Mouse (Mus musculus): ENCODE data around the gene Trabd. TPM values are rescaled to one million over a fixed set of nuclear protein-coding genes. Genes with fewer than 3 reads are reported as not detected.

The Trabd gene
- polyA plus RNA-seq, 1 experiment: 34.8 TPM

DNA sequence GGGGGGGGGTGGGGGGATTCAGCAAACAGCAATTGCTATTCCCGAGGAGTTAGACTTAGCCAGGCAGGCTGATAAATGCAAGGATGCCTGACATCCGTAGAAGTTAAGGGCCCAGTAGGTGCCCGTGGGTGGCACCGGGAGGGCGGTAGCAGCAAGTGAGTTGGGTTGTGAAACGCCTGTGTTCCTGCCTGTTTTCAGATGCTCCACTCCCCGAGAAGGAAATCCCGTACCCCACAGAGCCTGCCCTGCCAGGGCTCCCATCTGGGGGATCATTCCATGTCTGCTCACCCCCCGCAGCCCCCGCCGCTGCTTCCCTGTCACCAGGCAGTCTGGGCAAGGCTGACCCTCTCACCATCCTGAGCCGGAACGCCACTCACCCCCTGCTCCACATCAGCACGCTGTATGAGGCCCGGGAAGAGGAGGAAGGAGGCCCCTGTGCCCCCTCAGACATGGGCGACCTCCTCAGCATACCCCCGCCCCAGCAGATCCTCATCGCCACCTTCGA lies 5.5 kb upstream of the Trabd start:
- Histone ChIP-seq H3K4me1 (ENCODE audit: control insufficient read depth, insufficient read depth, low read length) (no peaks in the 10 kb centered on the region; the same call in 1 of the 2 replicates), H3K27ac (ENCODE audit: control insufficient read depth, insufficient read depth, low read depth, low read length, poor library complexity) (no peak overlapping the region), H3K4me3 (replicated peaks; ENCODE audit: control insufficient read depth, low read depth, low read length) (no peak overlapping the region)
- WGBS: 68% methylated on average over 19 of the region's 19 CpGs
- TF ChIP-seq CTCF (IDR thresholded peaks at IDR 0.05; ENCODE audit: control insufficient read depth, insufficient read depth, low read length) (no peak), POLR2A (IDR thresholded peaks at IDR 0.05; ENCODE audit: borderline replicate concordance, control insufficient read depth, low read depth, low read length) (no peak)

DNA sequence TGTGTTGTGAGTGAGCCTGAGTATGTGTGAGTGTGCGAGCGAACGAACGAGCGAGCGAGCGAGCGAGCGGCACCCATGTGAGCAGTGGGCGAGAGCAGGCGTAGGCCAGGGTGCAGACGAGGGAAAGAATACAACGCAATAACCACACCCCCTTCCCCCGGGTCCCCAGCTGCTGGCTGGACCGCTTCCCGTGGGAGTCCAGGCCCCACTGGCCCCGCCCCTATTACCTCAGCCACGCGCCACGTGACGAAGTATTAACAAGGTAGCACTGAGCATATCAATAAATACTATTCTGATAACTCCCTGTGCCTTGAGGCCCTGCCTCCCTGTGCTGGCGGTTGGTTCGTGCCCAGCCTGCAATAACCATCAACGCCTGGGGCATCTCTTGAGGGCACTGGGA lies 4.3 kb upstream of the Trabd start:
- TF ChIP-seq CTCF (IDR thresholded peaks at IDR 0.05; ENCODE audit: control insufficient read depth, insufficient read depth, low read length): no peak
- TF ChIP-seq POLR2A (IDR thresholded peaks at IDR 0.05; ENCODE audit: borderline replicate concordance, control insufficient read depth, low read depth, low read length): no peak
- no peak overlapping the region for H3K4me3 ChIP-seq (replicated peaks; ENCODE audit: control insufficient read depth, low read depth, low read length)
- H3K4me1 ChIP-seq (ENCODE audit: control insufficient read depth, insufficient read depth, low read length): no peaks in the 10 kb centered on the region; the same call in 1 of the 2 replicates
- H3K27ac ChIP-seq (ENCODE audit: control insufficient read depth, insufficient read depth, low read depth, low read length, poor library complexity): no peak overlapping the region
- 79% methylated on average over 24 of the region's 24 CpGs for WGBS

DNA sequence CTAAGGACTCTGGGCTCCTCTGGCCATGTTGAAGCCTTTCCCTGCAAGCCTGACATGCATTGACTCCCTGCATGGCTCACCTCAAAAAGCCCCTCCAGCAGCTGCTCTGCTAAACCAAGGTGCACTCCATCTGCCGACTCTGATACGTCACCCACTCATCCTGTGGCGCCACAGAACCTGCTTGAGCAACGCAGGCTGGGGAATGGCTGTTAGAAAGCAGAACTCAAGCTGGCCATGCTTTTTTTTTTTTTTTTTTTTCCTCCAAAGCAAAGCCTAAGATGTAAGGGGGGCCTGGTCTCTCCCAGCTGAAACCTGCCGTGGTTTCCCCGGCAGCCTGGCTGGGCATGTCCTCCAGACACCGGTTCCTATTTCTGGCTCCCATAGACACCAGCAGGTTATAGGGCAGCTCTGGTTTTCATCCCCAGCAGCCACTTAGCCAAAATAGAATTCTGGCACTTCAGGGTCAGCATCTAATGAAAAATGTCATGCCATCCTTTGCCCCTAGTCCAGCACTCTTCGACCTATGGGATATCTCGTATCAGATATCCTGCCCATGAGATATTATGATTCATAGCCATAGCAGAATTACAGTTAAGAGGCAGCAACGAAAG lies 826 bp upstream of the Trabd start:
- 23% methylated on average over 10 of the region's 10 CpGs for WGBS
- H3K4me3 ChIP-seq (replicated peaks; ENCODE audit: control insufficient read depth, low read depth, low read length): no peak overlapping the region

DNA sequence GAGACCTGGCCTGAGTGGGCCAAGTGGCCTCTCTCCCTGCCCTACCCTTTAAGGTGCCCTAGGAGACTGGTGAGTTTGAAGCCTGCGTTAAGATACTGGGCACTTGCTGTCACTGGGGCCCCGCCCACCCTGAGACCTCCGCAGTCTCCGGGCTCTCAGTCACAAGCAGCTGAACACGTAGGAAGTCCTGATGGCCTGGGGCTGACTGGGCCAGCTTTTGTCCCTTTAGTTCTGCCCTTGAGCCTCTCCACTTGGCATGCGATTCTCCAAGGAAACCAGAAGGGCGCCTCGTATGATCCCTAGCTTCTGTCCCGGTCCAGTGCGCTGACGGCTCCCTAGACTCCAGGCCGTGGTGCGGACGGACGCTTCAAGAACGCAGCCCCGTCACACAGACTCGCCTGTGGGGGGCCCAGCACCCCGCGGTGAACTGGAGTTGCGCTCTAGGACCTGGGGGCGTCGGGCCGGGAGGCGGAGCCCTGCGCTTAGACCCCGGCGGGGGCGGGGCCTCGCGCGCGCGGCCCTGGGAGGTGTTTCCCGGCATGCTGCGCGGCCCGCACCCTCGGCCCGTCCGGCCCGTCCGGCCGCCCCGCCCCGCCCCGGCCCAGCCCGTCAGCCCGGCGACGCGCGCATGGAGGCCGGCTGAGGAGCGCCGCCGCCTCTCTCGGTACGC lies 689 bp downstream of the Trabd start:
- WGBS: under 1% methylated on average over 59 of the region's 59 CpGs
- H3K27ac ChIP-seq (ENCODE audit: control insufficient read depth, insufficient read depth, low read depth, low read length, poor library complexity): peak overlapping the region; percentile 93
- TF ChIP-seq CTCF (IDR thresholded peaks at IDR 0.05; ENCODE audit: control insufficient read depth, insufficient read depth, low read length) (peak; percentile 20; the same call in 1 of the 2 replicates), POLR2A (IDR thresholded peaks at IDR 0.05; ENCODE audit: borderline replicate concordance, control insufficient read depth, low read depth, low read length) (peak; percentile 57; the same call in 1 of the 2 replicates)
- H3K4me3 ChIP-seq (replicated peaks; ENCODE audit: control insufficient read depth, low read depth, low read length): peak overlapping the region; percentile 91
- peaks cover 5% of the 10 kb centered on the region; the same call in 1 of the 2 replicates for H3K4me1 ChIP-seq (ENCODE audit: control insufficient read depth, insufficient read depth, low read length)

More for the DNA sequence above, 826 bp upstream of the Trabd start:
- 0 out of 2 replicates have a peak overlapping the region, but pooled peaks have one; percentile 40 for H3K27ac ChIP-seq (ENCODE audit: control insufficient read depth, insufficient read depth, low read depth, low read length, poor library complexity)
- H3K4me1 ChIP-seq (ENCODE audit: control insufficient read depth, insufficient read depth, low read length): peaks cover 5% of the 10 kb centered on the region; the same call in 1 of the 2 replicates
- no peak for TF ChIP-seq POLR2A (IDR thresholded peaks at IDR 0.05; ENCODE audit: borderline replicate concordance, control insufficient read depth, low read depth, low read length)
- no peak for TF ChIP-seq CTCF (IDR thresholded peaks at IDR 0.05; ENCODE audit: control insufficient read depth, insufficient read depth, low read length)

DNA sequence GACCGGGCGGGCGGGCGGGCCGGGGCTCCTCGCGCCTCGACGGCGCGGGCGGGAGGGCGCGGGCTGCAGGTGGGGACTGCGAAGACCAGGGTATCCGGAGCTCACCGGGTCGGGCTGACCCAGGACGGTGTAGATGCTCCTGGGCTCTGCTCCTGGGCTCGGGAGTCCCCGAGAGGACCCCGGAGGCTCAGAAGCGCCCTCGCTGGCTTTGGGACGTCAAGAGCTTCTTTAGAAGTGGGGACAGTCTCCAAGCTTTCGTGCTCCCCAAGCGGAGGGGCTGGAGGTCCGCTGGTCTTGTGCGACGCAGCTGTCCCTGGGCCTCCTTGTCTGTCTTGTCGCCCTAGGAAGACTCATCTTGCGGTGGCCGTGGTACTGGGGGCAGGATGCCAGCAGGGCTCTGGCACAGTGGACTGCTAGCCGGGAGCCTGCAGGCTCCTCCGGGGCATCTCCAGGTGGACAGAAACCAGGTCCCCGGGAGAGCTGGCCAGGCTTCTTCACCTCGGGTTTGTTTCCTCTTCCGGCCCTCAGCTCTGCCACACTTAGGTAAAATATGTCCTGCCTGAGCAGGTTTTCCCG lies 1.3 kb downstream of the Trabd start:
- WGBS: 1% methylated on average over 39 of the region's 39 CpGs

DNA sequence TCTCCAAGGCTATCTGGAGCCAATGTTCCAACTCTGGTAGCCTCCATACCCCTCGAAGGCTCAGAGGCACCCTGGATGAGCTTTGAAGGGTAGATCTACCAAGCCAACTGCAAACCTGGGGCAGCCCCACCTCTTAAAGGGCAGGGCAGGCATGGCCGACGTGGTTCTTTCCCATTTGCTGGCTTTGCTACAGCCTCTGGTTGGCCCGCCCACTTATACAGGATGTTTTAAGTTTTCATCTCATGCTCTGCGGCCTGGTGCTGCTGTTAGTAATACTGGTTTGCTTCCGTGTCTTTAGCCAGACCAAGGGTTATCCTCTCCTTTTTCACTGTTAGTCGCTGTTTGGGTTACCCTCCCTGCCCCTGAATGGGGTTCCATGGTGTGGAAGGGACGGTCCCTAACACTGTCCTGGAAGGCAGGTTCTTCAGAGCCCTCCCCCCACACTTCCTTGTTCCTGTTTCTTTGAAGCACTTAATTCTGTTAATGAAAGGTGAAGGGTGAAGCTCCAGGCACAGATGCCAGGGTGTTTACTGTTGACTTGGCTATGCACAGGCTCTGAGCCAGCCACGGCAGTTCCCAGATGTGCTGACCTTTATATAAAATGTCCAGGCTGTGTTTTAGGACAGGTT lies 3.4 kb downstream of the Trabd start:
- peak overlapping the region; percentile 67 for H3K27ac ChIP-seq (ENCODE audit: control insufficient read depth, insufficient read depth, low read depth, low read length, poor library complexity)
- 4% methylated on average over 9 of the region's 9 CpGs for WGBS
- no peak for TF ChIP-seq POLR2A (IDR thresholded peaks at IDR 0.05; ENCODE audit: borderline replicate concordance, control insufficient read depth, low read depth, low read length)
- no peak for TF ChIP-seq CTCF (IDR thresholded peaks at IDR 0.05; ENCODE audit: control insufficient read depth, insufficient read depth, low read length)
- peak overlapping the region; percentile 69 for H3K4me3 ChIP-seq (replicated peaks; ENCODE audit: control insufficient read depth, low read depth, low read length)
- H3K4me1 ChIP-seq (ENCODE audit: control insufficient read depth, insufficient read depth, low read length): peaks cover 5% of the 10 kb centered on the region; the same call in 1 of the 2 replicates

More for the DNA sequence above, 1.3 kb downstream of the Trabd start:
- Histone ChIP-seq H3K4me3 (replicated peaks; ENCODE audit: control insufficient read depth, low read depth, low read length) (peak overlapping the region; percentile 75), H3K4me1 (ENCODE audit: control insufficient read depth, insufficient read depth, low read length) (peaks cover 5% of the 10 kb centered on the region; the same call in 1 of the 2 replicates), H3K27ac (ENCODE audit: control insufficient read depth, insufficient read depth, low read depth, low read length, poor library complexity) (peak overlapping the region; percentile 81)
- TF ChIP-seq CTCF (IDR thresholded peaks at IDR 0.05; ENCODE audit: control insufficient read depth, insufficient read depth, low read length) (no peak), POLR2A (IDR thresholded peaks at IDR 0.05; ENCODE audit: borderline replicate concordance, control insufficient read depth, low read depth, low read length) (no peak)

DNA sequence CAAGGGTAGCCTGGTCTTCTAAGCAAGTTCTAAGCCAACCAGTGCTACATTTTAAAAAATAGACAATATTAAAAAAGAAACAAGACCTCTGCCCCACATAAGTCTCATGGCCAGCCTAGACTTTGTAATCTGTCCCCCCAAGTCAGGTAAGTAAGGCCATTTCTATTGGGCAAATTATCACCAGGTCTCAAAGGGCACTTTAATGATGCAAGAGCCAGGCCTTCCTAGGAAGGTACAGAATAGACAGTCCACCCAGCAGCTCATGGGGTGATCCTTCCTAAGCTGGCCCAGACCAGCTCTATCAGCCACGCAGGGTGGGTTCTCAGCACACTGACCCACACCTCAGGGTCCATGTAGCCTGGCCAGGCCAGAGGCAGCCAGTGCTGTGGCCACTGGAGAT lies 9.0 kb downstream of the Trabd start:
- Histone ChIP-seq H3K4me3 (replicated peaks; ENCODE audit: control insufficient read depth, low read depth, low read length) (no peak overlapping the region), H3K4me1 (ENCODE audit: control insufficient read depth, insufficient read depth, low read length) (no peaks in the 10 kb centered on the region; the same call in 1 of the 2 replicates), H3K27ac (ENCODE audit: control insufficient read depth, insufficient read depth, low read depth, low read length, poor library complexity) (no peak overlapping the region)
- 97% methylated on average over 1 of the region's 1 CpGs for WGBS
- no peak for TF ChIP-seq CTCF (IDR thresholded peaks at IDR 0.05; ENCODE audit: control insufficient read depth, insufficient read depth, low read length)
- TF ChIP-seq POLR2A (IDR thresholded peaks at IDR 0.05; ENCODE audit: borderline replicate concordance, control insufficient read depth, low read depth, low read length): no peak
